Mouse (Mus musculus): ENCODE results near the gene Dpp6.

GRCm38 (mm10) chr5:26795524-26795923, 21.5 kb upstream of the Dpp6 start:
- TF ChIP-seq POLR2A (IDR thresholded peaks at IDR 0.05; ENCODE audit: extremely low read depth, insufficient read depth, low read length) (no peak), CTCF (IDR thresholded peaks at IDR 0.05; ENCODE audit: extremely low read depth, insufficient read depth, low read length) (no peak)

Measured in cortical plate, adult 2 months (tissue).